Mouse (Mus musculus): Measurements from ENCODE around the gene Rag2.

- no peak for TF ChIP-seq CTCF (IDR thresholded peaks at IDR 0.05; ENCODE audit: insufficient read depth, low read length)
- no peak for TF ChIP-seq POLR2A (IDR thresholded peaks at IDR 0.05; ENCODE audit: borderline replicate concordance, extremely low read depth, low read depth, low read length)
Measured at GRCm38 (mm10) chr2:101621611-101622010, 2.9 kb upstream of the Rag2 start.

Measured in lung, adult 2 months (tissue).